Mouse (Mus musculus) intestine, embryonic 14.5 days (tissue): ENCODE results near the gene Brsk2. TPM values are rescaled to one million over a fixed set of nuclear protein-coding genes. Genes with fewer than 3 reads are reported as not detected.
A peak's percentile ranks its signal among the peaks of the same experiment; 100 is the strongest.
"Not testable (repeated sequence)": the region's sequence is repeated elsewhere in the genome, so short reads cannot be mapped to it uniquely, and the experiment has no call there.

ENCODE experiments used
- ATAC-seq: fragments of 200-750 bp; cut with Nextera tagmentation; replicated peaks from 2 replicates; pipeline ENCODE4 v1.8.0; 2017; ENCODE audit warnings: low read depth, moderate number of reproducible peaks, moderate TSS enrichment, moderate library complexity; ENCODE audit not compliant: low FRiP score, low TSS enrichment
- DNase-seq: peaks from one replicate; pipeline ENCODE4 v3.0.0-alpha.2; 2018; ENCODE audit warnings: low spot score
- H3K27ac ChIP-seq: fragments of 300-500 bp; sonication (generic); 2 replicates; pipeline ENCODE4 v1.5.1; 2014; ENCODE audit warnings: low read depth, mild to moderate bottlenecking, control low read depth
- H3K27me3 ChIP-seq: fragments of 300-500 bp; sonication (generic); replicated peaks from 2 replicates; pipeline ENCODE4 v1.6.1; 2014; ENCODE audit warnings: low read length, control low read depth; ENCODE audit not compliant: control insufficient read depth, insufficient read depth
- H3K36me3 ChIP-seq: fragments of 300-500 bp; sonication (generic); 2 replicates; pipeline ENCODE4 v1.6.1; 2014; ENCODE audit warnings: low read length, control low read depth; ENCODE audit not compliant: control insufficient read depth, insufficient read depth
- H3K4me1 ChIP-seq: fragments of 300-500 bp; sonication (generic); replicated peaks from 2 replicates; pipeline ENCODE4 v1.6.1; 2014; ENCODE audit warnings: low read length, control low read depth, mixed read lengths; ENCODE audit not compliant: control insufficient read depth, insufficient read depth
- H3K4me2 ChIP-seq: fragments of 300-500 bp; sonication (generic); 2 replicates; pipeline ENCODE4 v1.6.1; 2014; ENCODE audit warnings: low read length
- H3K4me3 ChIP-seq: fragments of 300-500 bp; sonication (generic); 2 replicates; pipeline ENCODE4 v1.5.1; 2014; ENCODE audit warnings: low read depth, low read length, control low read depth, mixed read lengths
- H3K9ac ChIP-seq: fragments of 300-500 bp; sonication (generic); 2 replicates; pipeline ENCODE4 v1.6.1; 2014; ENCODE audit warnings: mild to moderate bottlenecking, low read length
- H3K9me3 ChIP-seq: fragments of 300-500 bp; sonication (generic); 2 replicates; pipeline ENCODE4 v1.6.1; 2016; ENCODE audit warnings: low read length, control low read depth; ENCODE audit not compliant: control insufficient read depth
- WGBS: fragments of 180-500 bp; shearing (Covaris S2); extraction: QIAGEN DNeasy Blood & Tissue Kit; methylation state at CpG from one replicate; pipeline ENCODE4 v1.1.7; 2014; 5-methylcytosine and 5-hydroxymethylcytosine counted together
- polyA plus RNA-seq: library from polyadenylated mRNA; unstranded; fragments of >200 nt; fragmentation: Nextera tagmentation; extraction: Ambion mirVana; gene quantifications from 2 replicates; pipeline ENCODE4 v1.2.1, GENCODE M21; 2014

Brsk2 gene
- polyA plus RNA-seq = 2.1 and 2.2 TPM in 2 replicates

DNA sequence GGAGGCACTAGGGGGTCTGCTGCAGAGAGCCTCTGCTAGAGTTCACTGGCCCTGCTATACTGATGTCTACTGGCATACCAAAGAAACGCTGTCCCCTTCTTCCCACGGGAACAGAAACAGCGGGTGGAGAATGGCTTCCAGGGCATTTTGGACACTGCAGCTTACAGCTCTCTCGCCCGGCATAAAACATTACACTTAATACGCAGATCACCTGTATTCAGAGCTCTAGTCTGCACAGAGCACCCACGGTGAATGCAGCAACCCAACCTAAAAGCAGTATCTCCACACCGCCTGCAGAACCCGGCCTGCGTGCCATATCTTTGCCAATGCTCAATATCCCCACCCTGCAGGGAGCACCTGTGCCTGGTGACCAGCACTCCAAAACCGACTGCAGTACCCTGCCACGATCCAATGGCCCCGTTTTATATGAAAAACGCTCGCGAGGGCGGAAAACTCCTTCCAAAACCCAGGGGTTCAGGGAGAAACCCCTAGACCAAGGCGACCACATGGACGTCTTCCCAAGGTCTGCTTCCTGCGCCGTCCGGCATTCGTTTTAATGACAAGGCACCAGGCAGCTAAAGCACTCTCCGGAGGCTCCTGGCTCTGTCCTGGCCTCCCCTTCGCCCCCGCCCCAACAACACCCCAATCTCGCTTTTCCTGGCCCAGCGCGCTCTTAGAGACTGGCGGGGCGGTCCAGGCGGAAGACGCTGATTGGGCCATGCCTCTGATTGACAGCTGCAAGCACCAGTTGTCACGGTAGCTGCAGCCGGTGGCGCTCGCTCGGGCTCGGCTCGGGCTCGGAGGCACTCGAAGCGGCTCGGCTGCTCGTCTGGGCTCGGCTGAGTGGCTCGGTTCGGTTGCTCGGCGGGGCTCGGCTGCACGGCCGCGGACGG, at the start of gene Brsk2:
Brsk2 (plus strand) TSS at position 846 of the 893 bp plus-strand sequence.
- WGBS = 3% methylated on average over 40 of the region's 55 CpGs
- peak; percentile 93 for ATAC-seq
- Histone ChIP-seq H3K4me1 (0 out of 2 replicates have a peak, but pooled peaks cover 4% of the 10 kb centered on the region), H3K27me3 (peaks cover 73% of the 10 kb centered on the region), H3K4me2 (peak within 1 kb of the TSS; percentile 76), H3K9ac (peak within 1 kb of the TSS; percentile 48), H3K27ac (no peak within 1 kb of the TSS), H3K4me3 (peak within 1 kb of the TSS; percentile 37), H3K36me3 (no peaks in the 10 kb centered on the region), H3K9me3 (no peaks in the 10 kb centered on the region)
- DNase-seq = peak; percentile 94

DNA sequence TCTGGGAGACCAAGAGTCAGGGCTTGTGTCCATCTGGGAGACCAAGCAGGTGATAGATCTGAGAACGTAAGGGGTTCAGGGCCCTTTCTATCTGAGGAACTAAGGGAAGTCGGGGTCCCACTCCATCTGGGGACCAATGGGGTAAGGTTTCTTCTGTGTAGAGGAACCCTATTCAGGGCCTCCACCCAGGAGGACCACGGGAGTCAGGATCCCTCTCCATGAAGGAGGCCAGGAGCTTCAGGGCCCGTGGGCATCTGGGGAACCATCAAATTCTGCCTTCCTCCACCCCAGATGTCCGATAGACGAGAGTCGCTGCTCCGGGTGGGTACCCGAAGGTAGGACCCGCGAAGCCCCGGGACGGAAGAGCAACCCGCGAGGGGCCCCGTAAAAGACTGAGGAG, 47.7 kb upstream of the Brsk2 start:
- peak overlapping the region; percentile 99 for H3K4me2 ChIP-seq
- H3K36me3 ChIP-seq = no peaks in the 10 kb centered on the region
- ATAC-seq (peak; percentile 41), DNase-seq (no peak)
- H3K4me1 ChIP-seq = peaks cover 15% of the 10 kb centered on the region
- peak overlapping the region; percentile 90 for H3K4me3 ChIP-seq
- H3K27ac ChIP-seq = peak overlapping the region; percentile 62; the same call in 1 of the 2 replicates
- no peaks in the 10 kb centered on the region for H3K9me3 ChIP-seq
- 2% methylated on average over 16 of the region's 16 CpGs for WGBS
- peak overlapping the region; percentile 90 for H3K9ac ChIP-seq
- peaks cover 15% of the 10 kb centered on the region; the same call in 1 of the 2 replicates for H3K27me3 ChIP-seq

DNA sequence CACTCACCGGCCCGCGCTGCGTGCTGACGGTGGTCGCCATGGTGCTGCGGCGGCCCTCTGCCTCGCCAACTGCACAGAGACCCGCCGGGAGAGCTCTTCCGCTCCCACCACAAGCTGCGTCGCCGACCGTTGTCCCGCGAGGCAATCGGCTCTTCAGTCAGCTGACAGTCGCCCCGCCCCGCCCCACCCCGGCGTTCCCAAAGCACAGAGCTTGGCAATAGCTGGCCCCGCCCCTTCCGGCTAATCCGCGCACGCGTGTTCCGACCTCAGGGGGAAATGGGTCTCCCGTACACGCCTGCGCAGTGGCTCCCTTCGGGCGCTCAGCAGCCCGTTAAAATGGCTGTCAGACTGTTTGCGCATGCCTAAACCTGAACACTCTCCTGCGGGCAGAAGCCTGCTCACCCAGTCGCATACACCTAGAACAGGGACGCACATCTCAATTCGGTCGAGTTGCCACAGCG, 47.3 kb upstream of the Brsk2 start:
- under 1% methylated on average over 43 of the region's 44 CpGs for WGBS
- Histone ChIP-seq H3K9me3 (no peaks in the 10 kb centered on the region), H3K4me2 (peak overlapping the region; percentile 99), H3K36me3 (no peaks in the 10 kb centered on the region), H3K27ac (peak overlapping the region; percentile 62; the same call in 1 of the 2 replicates), H3K27me3 (peaks cover 15% of the 10 kb centered on the region; the same call in 1 of the 2 replicates), H3K4me1 (peaks cover 15% of the 10 kb centered on the region), H3K9ac (peak overlapping the region; percentile 90), H3K4me3 (peak overlapping the region; percentile 90)
- peak; percentile 99 for DNase-seq
- ATAC-seq = peak; percentile 96

DNA sequence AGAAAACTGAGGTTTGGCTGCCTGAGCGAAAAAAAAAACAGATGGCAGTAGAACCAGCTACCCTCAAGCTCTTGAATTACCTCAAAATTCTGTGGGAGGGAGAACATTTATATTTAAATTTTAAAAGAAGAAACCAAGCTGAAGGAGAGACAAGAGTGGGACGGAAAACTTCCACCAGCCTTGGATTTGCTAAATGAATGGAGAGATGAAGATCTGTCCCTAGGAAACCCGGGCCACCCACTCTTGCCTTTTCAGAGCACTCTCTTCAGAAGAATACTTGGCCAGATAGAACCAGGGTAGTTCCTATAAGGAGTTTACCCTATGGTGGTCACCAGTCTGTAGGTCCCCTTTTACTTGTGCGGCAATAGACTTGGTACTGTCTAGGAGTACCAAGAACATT, 46.8 kb upstream of the Brsk2 start:
- ATAC-seq (no peak), DNase-seq (no peak)
- Histone ChIP-seq H3K9me3 (no peaks in the 10 kb centered on the region), H3K27ac (peak overlapping the region; percentile 43; the same call in 1 of the 2 replicates), H3K4me2 (peak overlapping the region; percentile 99), H3K9ac (peak overlapping the region; percentile 48), H3K36me3 (no peaks in the 10 kb centered on the region), H3K27me3 (peaks cover 15% of the 10 kb centered on the region; the same call in 1 of the 2 replicates), H3K4me3 (peak overlapping the region; percentile 90), H3K4me1 (peaks cover 15% of the 10 kb centered on the region)
- WGBS = 62% methylated on average over 4 of the region's 4 CpGs

DNA sequence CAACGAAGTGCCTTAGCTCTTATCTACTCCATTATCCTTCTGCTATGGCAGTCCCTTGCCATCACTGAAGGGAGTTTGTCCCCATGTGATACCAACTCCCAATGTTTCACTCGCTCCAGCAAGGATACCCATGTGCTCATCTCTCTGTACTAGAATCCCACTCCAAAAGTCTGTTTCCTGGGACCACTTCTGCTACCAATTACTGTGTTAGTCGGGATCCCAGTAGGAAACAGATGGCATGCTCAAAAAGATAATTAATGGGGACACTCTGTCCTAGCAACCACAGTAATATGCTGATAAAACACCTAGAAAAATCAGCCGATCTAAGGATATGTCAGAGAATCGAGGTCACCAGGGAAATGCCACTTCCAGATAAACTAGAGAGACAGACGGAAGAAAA, 41.0 kb upstream of the Brsk2 start:
- H3K4me1 ChIP-seq = no peaks in the 10 kb centered on the region
- H3K9ac ChIP-seq = no peak overlapping the region
- no peak for DNase-seq
- peaks cover 49% of the 10 kb centered on the region for H3K27me3 ChIP-seq
- H3K9me3 ChIP-seq = no peaks in the 10 kb centered on the region
- no peak for ATAC-seq
- no peak overlapping the region for H3K27ac ChIP-seq
- H3K4me2 ChIP-seq = no peak overlapping the region
- no peaks in the 10 kb centered on the region for H3K36me3 ChIP-seq
- 80% methylated on average over 6 of the region's 6 CpGs for WGBS
- no peak overlapping the region for H3K4me3 ChIP-seq

DNA sequence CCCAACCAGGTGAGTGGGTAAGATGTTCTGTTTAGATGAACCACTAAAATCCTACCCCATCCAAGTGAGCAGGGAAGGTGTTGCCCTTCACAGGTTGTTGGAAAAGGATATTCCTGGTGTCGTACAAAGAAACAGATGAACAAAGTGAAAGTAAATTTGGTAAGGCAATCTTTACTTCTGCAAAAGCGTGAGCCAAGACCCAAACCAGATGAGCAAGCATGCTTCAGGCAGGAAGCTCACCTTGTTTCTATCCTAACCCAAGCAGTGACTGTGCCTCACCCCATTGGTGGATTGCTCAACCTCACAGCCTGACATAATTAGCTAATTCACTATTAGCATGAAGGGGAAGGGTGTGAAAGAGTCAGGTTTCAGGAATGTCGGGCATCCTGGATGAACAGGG, 38.2 kb upstream of the Brsk2 start:
- DNase-seq (no peak), ATAC-seq (no peak)
- peaks cover 39% of the 10 kb centered on the region for H3K27me3 ChIP-seq
- H3K4me1 ChIP-seq = no peaks in the 10 kb centered on the region
- H3K4me3 ChIP-seq = no peak overlapping the region
- no peak overlapping the region for H3K27ac ChIP-seq
- no peaks in the 10 kb centered on the region for H3K36me3 ChIP-seq
- no peak overlapping the region for H3K4me2 ChIP-seq
- 59% methylated on average over 3 of the region's 3 CpGs for WGBS
- H3K9me3 ChIP-seq = no peaks in the 10 kb centered on the region
- no peak overlapping the region for H3K9ac ChIP-seq

DNA sequence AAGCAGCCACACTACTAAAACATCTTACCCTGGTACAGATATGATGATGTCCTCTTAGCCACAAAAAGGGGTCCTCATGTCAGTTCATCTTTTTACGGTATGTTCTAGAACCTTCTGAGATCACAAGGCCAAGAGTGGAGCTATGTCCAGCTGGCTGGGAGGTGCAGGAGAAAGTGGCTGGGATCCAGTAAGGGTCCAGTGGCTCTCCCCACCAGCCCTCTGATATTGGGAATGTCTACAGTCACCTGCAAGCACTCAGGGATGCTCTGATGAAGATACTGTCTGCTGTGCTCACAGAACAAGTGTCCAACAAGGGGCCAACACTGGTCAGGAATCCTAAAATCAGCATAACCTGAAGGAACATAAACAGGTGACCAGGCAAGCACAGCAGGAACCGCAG, 31.1 kb upstream of the Brsk2 start, which contains the start of gene Tollip:
Tollip (minus strand) TSS at position 101 of the 400 bp plus-strand sequence.
- no peak for DNase-seq
- no peak for ATAC-seq
- Histone ChIP-seq H3K4me3 (no peak within 1 kb of the TSS), H3K9ac (no peak within 1 kb of the TSS), H3K4me1 (no peaks in the 10 kb centered on the region), H3K27ac (no peak within 1 kb of the TSS), H3K9me3 (no peaks in the 10 kb centered on the region), H3K27me3 (no peaks in the 10 kb centered on the region), H3K36me3 (no peaks in the 10 kb centered on the region), H3K4me2 (no peak within 1 kb of the TSS)
- 82% methylated on average over 2 of the region's 2 CpGs for WGBS

DNA sequence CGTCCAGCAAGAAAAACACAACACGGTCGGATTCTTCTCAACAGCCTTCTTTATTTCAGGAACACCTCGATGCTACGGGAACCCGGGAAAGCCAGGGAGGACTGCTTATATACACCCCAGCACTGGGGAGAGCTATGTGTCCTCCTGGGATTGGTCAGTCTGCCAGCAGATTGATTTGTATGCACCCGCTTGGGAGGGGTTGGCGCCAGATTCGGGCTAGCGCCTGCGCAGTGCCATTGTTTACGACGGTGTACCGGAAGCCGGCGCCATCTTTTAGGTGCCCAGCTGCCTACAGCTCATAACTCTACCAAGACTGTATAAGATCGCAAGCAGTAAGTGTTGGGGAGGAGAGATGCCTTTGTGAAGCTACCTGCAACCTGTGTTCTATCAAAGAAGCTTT, 25.4 kb upstream of the Brsk2 start:
- not testable (repeated sequence) for H3K9ac ChIP-seq, H3K4me3 ChIP-seq, H3K4me1 ChIP-seq, DNase-seq, ATAC-seq, H3K9me3 ChIP-seq, H3K36me3 ChIP-seq, H3K27me3 ChIP-seq, H3K4me2 ChIP-seq, H3K27ac ChIP-seq
- 91% methylated on average over 17 of the region's 17 CpGs for WGBS
